Mouse (Mus musculus) heart, embryonic 16.5 days (tissue): ENCODE measurements around the gene Farsa. TPM values are rescaled to one million over a fixed set of nuclear protein-coding genes. Genes with fewer than 3 reads are reported as not detected.

Experiments used
- ATAC-seq: fragments of 200-750 bp; cut with Nextera tagmentation; replicated peaks from 2 replicates; pipeline ENCODE4 v1.8.0; 2017; ENCODE audit warnings: moderate number of reproducible peaks; ENCODE audit not compliant: insufficient read depth, low FRiP score; ENCODE audit errors: extremely low read depth
- H3K27ac ChIP-seq: fragments of 300-500 bp; sonication (generic); 2 replicates; pipeline ENCODE4 v1.5.1; 2014; ENCODE audit warnings: mild to moderate bottlenecking, low read length, control low read depth, moderate library complexity
- H3K27me3 ChIP-seq: fragments of 300-500 bp; sonication (generic); 2 replicates; pipeline ENCODE4 v1.6.1; 2014; ENCODE audit warnings: low read length, mixed read lengths; ENCODE audit not compliant: control insufficient read depth, insufficient read depth
- H3K36me3 ChIP-seq: fragments of 300-500 bp; sonication (generic); 2 replicates; pipeline ENCODE4 v1.6.1; 2014; ENCODE audit not compliant: control insufficient read depth, insufficient read depth
- H3K4me1 ChIP-seq: fragments of 300-500 bp; sonication (generic); 2 replicates; pipeline ENCODE4 v1.6.1; 2014; ENCODE audit warnings: low read length, mixed read lengths; ENCODE audit not compliant: control insufficient read depth, insufficient read depth
- H3K4me2 ChIP-seq: fragments of 300-500 bp; sonication (generic); 2 replicates; pipeline ENCODE4 v1.6.1; 2014; ENCODE audit warnings: low read depth, mild to moderate bottlenecking, control low read depth, low read length
- H3K4me3 ChIP-seq: fragments of 300-500 bp; sonication (generic); 2 replicates; pipeline ENCODE4 v1.5.1; 2014; ENCODE audit warnings: mild to moderate bottlenecking, control low read depth, low read length
- H3K9ac ChIP-seq: fragments of 300-500 bp; sonication (generic); 2 replicates; pipeline ENCODE4 v1.6.1; 2014; ENCODE audit warnings: low read length, control low read depth
- H3K9me3 ChIP-seq: fragments of 300-500 bp; sonication (generic); replicated peaks from 2 replicates; pipeline ENCODE4 v1.6.1; 2016; ENCODE audit warnings: low read length; ENCODE audit not compliant: control insufficient read depth
- WGBS: fragments of 180-500 bp; shearing (Covaris S2); extraction: QIAGEN DNeasy Blood & Tissue Kit; methylation state at CpG from one replicate; pipeline ENCODE4 v1.1.7; 2014; 5-methylcytosine and 5-hydroxymethylcytosine counted together
- polyA plus RNA-seq: library from polyadenylated mRNA; unstranded; fragments of >200 nt; fragmentation: Nextera tagmentation; extraction: Ambion mirVana; gene quantifications from 2 replicates; pipeline ENCODE4 v1.2.1, GENCODE M21; 2015

The Farsa gene
- polyA plus RNA-seq, 1 experiment from 2014 or later: 64.4 TPM

- ATAC-seq: no peak
- H3K27me3 ChIP-seq: peaks cover 39% of the 10 kb centered on the region
- H3K9ac ChIP-seq: no peak overlapping the region
- H3K4me2 ChIP-seq: no peak overlapping the region
- no peak overlapping the region for H3K27ac ChIP-seq
- peaks cover 4% of the 10 kb centered on the region; the same call in 1 of the 2 replicates for H3K9me3 ChIP-seq
- H3K4me1 ChIP-seq: peaks cover 9% of the 10 kb centered on the region; the same call in 1 of the 2 replicates
- 79% methylated on average over 6 of the region's 6 CpGs for WGBS
- H3K36me3 ChIP-seq: no peaks in the 10 kb centered on the region
- no peak overlapping the region for H3K4me3 ChIP-seq
Observed at GRCm38 (mm10) chr8:84910551-84910950, 53.8 kb downstream of the Farsa start.

DNA sequence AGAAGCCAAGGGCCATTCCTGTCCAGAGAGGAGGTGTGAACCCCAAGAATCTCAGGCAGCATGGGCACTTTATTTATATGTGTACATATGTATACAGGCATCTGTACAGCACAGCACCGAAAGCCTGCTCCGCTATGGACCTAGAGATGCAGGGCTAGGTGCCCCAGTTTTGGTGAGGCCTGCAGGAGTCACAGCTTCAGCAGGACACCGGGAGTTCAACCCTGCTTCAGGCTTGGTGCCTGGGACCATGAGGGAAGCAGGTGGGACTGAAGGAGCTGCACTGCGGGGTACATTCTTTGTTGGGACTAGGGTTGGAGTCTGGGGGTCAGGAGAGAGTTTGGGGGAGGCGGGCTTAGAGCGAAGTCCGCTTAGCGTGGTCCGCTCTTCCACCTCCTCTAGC, 55.1 kb downstream of the Farsa start:
- ATAC-seq: no peak
- Histone ChIP-seq H3K4me3 (no peak overlapping the region), H3K4me2 (no peak overlapping the region), H3K27me3 (peaks cover 45% of the 10 kb centered on the region), H3K9ac (no peak overlapping the region), H3K9me3 (peaks cover 4% of the 10 kb centered on the region; the same call in 1 of the 2 replicates), H3K36me3 (no peaks in the 10 kb centered on the region), H3K27ac (no peak overlapping the region), H3K4me1 (peaks cover 9% of the 10 kb centered on the region; the same call in 1 of the 2 replicates)
- 81% methylated on average over 9 of the region's 9 CpGs for WGBS

- Histone ChIP-seq H3K27ac (no peak overlapping the region), H3K4me3 (peak overlapping the region; percentile 57), H3K4me1 (peaks cover 9% of the 10 kb centered on the region; the same call in 1 of the 2 replicates), H3K27me3 (peaks cover 49% of the 10 kb centered on the region), H3K4me2 (peak overlapping the region; percentile 78), H3K9me3 (peaks cover 4% of the 10 kb centered on the region; the same call in 1 of the 2 replicates), H3K36me3 (no peaks in the 10 kb centered on the region), H3K9ac (peak overlapping the region; percentile 62)
- 21% methylated on average over 27 of the region's 27 CpGs for WGBS
- ATAC-seq: no peak
Observed at GRCm38 (mm10) chr8:84912391-84912790, 55.6 kb downstream of the Farsa start.

- ATAC-seq: 0 out of 2 replicates have a peak, but pooled peaks have one; percentile 24
- H3K36me3 ChIP-seq: no peaks in the 10 kb centered on the region
- peak overlapping the region; percentile 78 for H3K4me2 ChIP-seq
- no peak overlapping the region for H3K27ac ChIP-seq
- peaks cover 9% of the 10 kb centered on the region; the same call in 1 of the 2 replicates for H3K4me1 ChIP-seq
- H3K4me3 ChIP-seq: peak overlapping the region; percentile 57
- peak overlapping the region; percentile 62 for H3K9ac ChIP-seq
- under 1% methylated on average over 55 of the region's 55 CpGs for WGBS
- peaks cover 55% of the 10 kb centered on the region for H3K27me3 ChIP-seq
- peaks cover 4% of the 10 kb centered on the region; the same call in 1 of the 2 replicates for H3K9me3 ChIP-seq
Observed at GRCm38 (mm10) chr8:84912895-84913501, 56.2 kb downstream of the Farsa start.

- Histone ChIP-seq H3K27me3 (peaks cover 60% of the 10 kb centered on the region), H3K9ac (peak overlapping the region; percentile 62)
- WGBS: 7% methylated on average over 9 of the region's 9 CpGs
Observed at GRCm38 (mm10) chr8:84913502-84913900, 56.7 kb downstream of the Farsa start.

DNA sequence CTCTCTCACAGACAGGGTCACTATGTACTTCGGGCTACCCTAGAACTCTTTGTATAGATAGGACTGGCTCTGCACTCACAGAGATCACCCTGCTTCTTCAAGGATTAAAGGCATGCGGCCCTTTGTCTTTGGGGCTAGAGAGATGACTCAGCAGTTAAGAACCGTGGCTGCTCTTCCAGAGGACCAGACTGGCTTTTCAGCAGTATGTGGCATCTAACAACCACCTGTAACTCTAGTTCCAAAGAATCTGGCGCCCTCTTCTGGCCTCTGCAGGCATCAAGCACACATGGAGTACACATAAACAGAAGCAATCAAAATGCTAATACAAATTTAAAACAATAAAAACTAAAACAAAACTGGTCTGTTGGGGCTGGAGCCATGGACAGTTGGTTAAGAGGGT, 57.2 kb downstream of the Farsa start:
- peaks cover 63% of the 10 kb centered on the region for H3K27me3 ChIP-seq

More at GRCm38 (mm10) chr8:84913502-84913900, 56.7 kb downstream of the Farsa start:
- Histone ChIP-seq H3K4me2 (peak overlapping the region; percentile 78), H3K9me3 (peaks cover 4% of the 10 kb centered on the region; the same call in 1 of the 2 replicates), H3K27ac (no peak overlapping the region), H3K36me3 (no peaks in the 10 kb centered on the region), H3K4me3 (peak overlapping the region; percentile 57), H3K4me1 (peaks cover 9% of the 10 kb centered on the region; the same call in 1 of the 2 replicates)
- ATAC-seq: no peak

DNA sequence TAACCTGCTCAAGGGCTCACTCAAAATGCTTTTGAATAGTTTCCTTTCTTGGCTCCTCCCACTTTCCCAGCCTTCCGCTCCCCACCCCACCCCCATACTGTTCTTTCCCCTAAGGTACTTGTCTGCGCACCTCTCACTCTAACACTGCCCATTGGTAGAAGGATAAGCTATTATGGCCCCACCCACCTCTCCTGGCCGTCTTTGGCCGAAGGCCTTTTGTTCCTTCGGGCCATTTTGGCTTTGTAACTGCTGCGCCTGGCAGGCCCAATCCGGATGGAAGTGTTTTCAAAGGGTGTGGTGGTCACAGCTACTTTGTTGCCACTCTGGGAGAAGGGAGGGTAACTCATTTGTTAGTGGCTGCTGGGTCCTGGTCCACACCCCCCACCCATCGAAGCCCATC, 58.5 kb downstream of the Farsa start:
- H3K27me3 ChIP-seq: peaks cover 61% of the 10 kb centered on the region
- no peak for ATAC-seq
- no peak overlapping the region for H3K4me3 ChIP-seq
- H3K27ac ChIP-seq: no peak overlapping the region
- no peak overlapping the region for H3K4me2 ChIP-seq
- H3K4me1 ChIP-seq: peaks cover 6% of the 10 kb centered on the region; the same call in 1 of the 2 replicates
- no peaks in the 10 kb centered on the region for H3K36me3 ChIP-seq
- 86% methylated on average over 8 of the region's 8 CpGs for WGBS
- H3K9me3 ChIP-seq: peaks cover 4% of the 10 kb centered on the region; the same call in 1 of the 2 replicates
- H3K9ac ChIP-seq: no peak overlapping the region

More for the DNA sequence above, 57.2 kb downstream of the Farsa start:
- ATAC-seq: no peak
- 39% methylated on average over 4 of the region's 4 CpGs for WGBS
- Histone ChIP-seq H3K4me3 (no peak overlapping the region), H3K4me1 (peaks cover 6% of the 10 kb centered on the region; the same call in 1 of the 2 replicates), H3K36me3 (no peaks in the 10 kb centered on the region), H3K9ac (no peak overlapping the region), H3K27ac (no peak overlapping the region), H3K9me3 (peaks cover 4% of the 10 kb centered on the region; the same call in 1 of the 2 replicates), H3K4me2 (peak overlapping the region; percentile 78; the same call in 1 of the 2 replicates)

- ATAC-seq: no peak
- 24% methylated on average over 20 of the region's 20 CpGs for WGBS
- no peak overlapping the region for H3K4me2 ChIP-seq
- H3K27me3 ChIP-seq: peaks cover 37% of the 10 kb centered on the region
- H3K9me3 ChIP-seq: peaks cover 4% of the 10 kb centered on the region; the same call in 1 of the 2 replicates
- H3K36me3 ChIP-seq: no peaks in the 10 kb centered on the region
- no peak overlapping the region for H3K4me3 ChIP-seq
- peaks cover 3% of the 10 kb centered on the region; the same call in 1 of the 2 replicates for H3K4me1 ChIP-seq
- H3K27ac ChIP-seq: no peak overlapping the region
- no peak overlapping the region for H3K9ac ChIP-seq
Observed at GRCm38 (mm10) chr8:84917781-84918180, 61.0 kb downstream of the Farsa start.

DNA sequence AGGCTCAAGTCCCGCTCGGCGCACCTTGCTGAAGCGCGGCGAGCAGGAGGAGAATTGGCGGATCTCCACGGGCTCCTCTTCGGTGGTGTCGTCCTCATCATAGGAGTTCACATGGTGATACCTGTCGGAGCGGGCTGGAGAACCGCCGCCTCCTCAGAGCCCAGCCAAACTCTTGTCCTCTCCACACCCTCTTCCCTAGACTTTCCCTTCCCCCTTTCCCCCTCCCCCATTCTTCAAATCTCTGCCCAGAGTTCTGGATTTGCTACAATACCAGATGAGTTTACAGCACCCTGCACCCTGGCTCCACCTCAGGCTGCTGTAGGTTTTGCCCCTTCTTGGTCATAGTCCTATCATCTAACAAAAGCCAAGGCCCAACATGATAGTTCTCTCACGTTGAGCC, 61.9 kb downstream of the Farsa start:
- H3K27me3 ChIP-seq: peaks cover 37% of the 10 kb centered on the region

More for the DNA sequence above, 61.9 kb downstream of the Farsa start:
- Histone ChIP-seq H3K4me2 (no peak overlapping the region), H3K9ac (no peak overlapping the region), H3K4me1 (no peaks in the 10 kb centered on the region), H3K4me3 (no peak overlapping the region), H3K9me3 (peaks cover 4% of the 10 kb centered on the region; the same call in 1 of the 2 replicates), H3K27ac (no peak overlapping the region), H3K36me3 (no peaks in the 10 kb centered on the region)
- no peak for ATAC-seq
- 85% methylated on average over 15 of the region's 15 CpGs for WGBS
